Mouse (Mus musculus): ENCODE results near the gene Acot13. TPM values are rescaled to one million over a fixed set of nuclear protein-coding genes. Genes with fewer than 3 reads are reported as not detected.
"Not testable (repeated sequence)": the region's sequence is repeated elsewhere in the genome, so short reads cannot be mapped to it uniquely, and the experiment has no call there.

Gene Acot13
- total RNA-seq (2021), result 10 to 100 TPM; 67.1 to 80.5 TPM
- long read RNA-seq, experiment 1, transcript Acot13-201 (3 exons, 721 nt), result major isoform, 15 of 17 reads
- long read RNA-seq, experiment 1, partial matches to known transcripts, result 2 of 17 reads
- long read RNA-seq, experiment 1, other reads (novel, unspliced or antisense), result 0 of 17 reads
- long read RNA-seq, experiment 2, transcript Acot13-201 (3 exons, 721 nt), result major isoform, 68 of 98 reads
- long read RNA-seq, experiment 2, partial matches to known transcripts, result 26 of 98 reads
- long read RNA-seq, experiment 2, other reads (novel, unspliced or antisense), result 4 of 98 reads

DNA sequence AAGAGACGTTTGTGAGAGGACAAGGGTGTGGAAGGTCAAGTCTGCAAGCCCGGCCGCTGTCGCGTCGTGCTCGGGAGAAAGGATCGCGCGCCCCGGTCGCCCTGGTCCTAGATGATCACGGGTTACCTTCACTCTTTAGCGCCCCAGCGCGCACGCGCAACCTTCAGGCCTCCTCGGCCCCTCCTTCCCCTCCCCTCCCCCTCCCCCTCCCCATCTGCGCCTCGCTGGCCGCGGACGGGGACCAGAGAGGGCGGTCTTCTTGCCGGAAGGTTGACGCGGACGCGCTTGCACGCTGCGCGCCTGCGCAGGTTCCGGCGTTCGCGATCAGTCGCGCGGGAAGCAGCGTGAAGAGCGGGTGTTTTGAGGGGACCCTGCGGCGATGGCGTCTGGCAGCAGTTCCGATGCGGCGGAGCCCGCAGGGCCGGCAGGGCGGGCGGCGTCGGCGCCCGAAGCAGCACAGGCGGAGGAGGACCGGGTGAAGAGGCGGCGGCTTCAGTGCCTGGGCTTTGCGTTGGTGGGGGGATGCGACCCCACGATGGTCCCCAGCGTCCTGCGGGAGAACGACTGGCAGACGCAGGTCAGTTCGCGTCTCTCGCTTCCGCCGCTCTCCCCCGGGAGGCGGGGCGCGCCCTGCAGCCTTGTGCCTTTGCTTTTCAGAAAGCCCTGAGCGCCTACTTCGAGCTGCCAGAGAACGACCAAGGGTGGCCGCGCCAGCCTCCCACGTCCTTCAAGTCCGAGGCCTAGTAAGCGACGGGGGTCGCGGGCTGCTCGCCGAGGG, at the start of gene Acot13, which contains the start of gene Tdp2:
TSS of gene Acot13 (minus strand) at position 188 of the 778 bp plus-strand sequence.
TSS of gene Tdp2 (plus strand) at position 327 of the 778 bp plus-strand sequence.
- DNase-seq (ENCODE audit: low spot score in 2 of 2), result peak; percentile 88 to 92

DNA sequence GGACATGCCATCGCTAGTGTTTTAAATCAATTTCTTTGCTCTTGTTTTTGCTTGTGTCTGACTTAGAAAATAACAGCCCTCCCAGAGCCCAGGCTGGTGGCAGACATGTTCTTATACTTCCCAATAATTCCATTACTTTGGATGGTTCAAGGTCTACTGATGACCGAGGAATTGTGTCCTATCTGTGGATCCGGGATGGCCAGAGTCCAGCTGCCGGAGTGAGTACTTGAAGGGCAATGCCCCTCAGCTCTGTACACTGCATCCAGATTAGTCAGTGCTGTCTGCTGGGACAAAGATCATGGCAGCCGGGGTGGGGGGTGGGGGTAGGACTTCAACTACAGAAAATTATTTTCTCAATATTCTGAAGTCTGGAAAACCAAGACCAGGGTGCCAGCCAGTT, 49.4 kb upstream of the Acot13 start:
- no peak for DNase-seq (ENCODE audit: low spot score in 2 of 2)

DNA sequence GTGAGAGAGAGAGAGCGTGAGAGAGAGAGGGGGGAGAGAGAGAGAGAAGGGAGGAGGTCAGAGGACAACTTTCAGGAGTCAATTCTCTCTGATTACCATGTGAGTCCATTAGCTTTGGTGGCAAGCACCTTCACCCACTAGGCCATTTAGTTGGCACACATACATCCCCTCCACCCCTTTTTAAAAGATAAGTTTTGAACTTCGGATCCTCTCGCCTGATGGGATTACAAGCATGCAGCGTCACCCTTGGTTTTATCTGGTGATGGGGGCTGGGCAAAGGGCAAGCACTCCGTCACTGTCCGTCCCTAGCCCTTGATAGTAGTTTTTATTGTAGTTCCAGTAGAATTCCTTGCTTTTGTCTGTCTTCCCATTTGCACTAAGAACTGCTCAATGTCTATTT, 48.9 kb upstream of the Acot13 start:
- DNase-seq (ENCODE audit: low spot score in 2 of 2), result no peak

DNA sequence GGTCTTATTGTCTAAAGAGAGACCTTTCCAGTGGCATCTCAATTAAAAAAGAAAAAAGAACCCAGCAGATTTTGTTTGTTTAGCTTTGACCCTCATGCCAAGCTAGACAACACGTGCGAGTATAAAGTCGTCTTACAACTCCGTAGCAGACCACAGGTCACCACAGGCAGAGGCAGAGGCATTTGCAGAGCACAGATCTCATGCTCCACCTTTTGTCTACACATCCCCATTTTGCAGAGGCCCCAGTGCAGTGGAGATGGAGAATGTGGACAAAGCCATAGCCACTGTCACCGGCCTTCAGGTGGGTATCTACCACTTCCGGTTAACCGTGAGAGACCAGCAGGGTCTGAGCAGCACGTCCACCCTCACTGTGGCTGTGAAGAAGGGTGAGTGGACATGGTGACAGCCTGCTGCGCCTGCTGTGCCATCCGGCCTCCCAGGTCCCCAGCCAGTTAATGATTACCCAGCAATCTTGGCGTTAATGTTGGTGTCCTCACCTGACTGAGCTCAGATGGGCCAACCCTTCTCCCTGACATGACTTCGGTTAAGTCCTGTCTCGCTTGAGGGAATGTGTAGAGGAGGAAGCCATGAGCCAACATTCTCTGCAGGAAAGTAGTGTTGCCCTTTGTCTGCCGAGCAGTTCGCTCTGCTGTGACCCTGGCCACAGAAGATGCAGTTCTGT, 48.2 kb upstream of the Acot13 start:
- DNase-seq (ENCODE audit: low spot score in 2 of 2), result no peak

DNA sequence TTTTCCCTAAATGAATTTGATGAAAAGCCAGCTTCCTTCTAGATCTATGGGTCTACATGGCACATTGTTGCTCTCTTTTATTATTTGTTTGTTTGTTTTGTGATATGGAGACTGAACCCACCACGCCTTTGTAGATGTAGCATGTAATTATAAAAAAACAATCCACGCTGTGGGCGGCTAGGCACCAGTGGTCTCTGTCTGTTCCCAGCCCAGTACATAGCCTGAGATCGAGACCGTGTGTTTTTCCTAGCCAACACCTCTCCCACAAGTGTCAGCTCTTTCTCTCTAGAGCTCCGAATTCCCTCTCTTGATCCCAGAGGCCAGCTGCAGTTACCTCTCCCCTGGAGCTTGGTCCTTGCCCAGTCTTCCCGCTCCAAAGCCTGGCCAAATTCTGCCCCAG, 36.9 kb upstream of the Acot13 start:
- no peak for DNase-seq (ENCODE audit: low spot score in 2 of 2)

DNA sequence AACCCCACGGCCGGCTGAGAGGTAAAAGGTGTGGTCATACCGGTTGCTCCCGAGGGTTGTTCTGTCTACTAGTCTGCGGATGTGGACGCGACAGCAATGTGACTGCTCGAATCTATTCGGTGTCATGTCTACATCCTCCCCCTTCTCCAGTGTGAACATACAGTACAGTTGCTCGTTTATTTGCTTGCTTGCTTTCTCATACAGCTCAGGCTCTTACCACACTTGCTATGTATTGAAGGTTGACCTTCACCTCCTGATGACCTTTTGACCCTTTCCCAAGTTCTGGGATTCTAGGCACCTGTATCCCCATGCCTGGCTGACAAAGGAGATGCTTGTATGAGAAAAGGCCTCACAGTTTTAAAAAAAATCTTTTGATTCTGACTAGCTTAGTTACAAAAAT, 36.4 kb upstream of the Acot13 start:
- DNase-seq (ENCODE audit: low spot score in 2 of 2), result no peak

DNA sequence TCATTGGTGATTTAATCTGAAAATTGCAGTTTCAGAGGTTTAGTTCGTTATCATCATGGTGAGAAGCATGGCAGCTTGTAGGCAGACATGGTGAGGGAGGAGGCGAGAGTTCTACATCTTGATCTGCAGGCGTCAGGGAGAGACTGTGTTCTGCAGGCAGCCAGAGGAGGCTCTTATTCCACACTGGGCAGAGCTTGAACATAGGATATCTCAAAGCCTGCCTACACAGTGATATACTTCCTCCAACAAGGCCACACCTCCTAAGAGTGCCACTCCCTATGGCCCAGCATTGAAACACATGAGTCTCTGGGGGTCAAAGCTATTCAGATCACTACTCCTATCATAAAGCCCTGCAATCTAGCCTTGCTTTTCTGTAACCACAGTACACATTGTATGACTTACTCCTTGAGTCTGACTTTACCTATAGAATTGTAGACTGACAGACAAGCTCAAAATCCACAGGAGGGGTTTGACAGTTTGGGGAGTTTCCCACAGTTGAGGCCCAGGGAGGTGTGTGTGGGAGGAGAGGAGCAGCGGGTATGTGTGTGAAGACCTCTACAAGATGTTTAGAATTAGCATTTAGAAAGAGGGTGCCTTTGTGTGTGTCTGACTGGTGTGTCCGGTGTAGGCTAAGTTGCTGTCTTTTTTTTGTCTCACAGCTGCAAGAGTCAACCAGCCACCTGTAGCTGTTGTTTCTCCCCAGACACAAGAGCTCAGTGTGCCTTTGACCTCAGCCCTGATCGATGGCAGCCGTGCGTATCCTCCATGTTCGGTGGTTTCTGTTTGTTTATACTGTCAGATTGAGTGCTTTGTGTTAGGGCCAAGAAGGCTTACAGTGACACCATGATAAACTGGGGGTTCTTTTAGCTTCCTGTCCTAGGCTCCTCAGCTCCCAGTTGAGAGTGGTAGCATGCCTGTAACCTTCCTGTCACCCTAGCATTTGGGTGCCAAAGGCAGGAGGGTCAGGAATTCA, 35.4 kb upstream of the Acot13 start:
- no peak for DNase-seq (ENCODE audit: low spot score in 2 of 2)

DNA sequence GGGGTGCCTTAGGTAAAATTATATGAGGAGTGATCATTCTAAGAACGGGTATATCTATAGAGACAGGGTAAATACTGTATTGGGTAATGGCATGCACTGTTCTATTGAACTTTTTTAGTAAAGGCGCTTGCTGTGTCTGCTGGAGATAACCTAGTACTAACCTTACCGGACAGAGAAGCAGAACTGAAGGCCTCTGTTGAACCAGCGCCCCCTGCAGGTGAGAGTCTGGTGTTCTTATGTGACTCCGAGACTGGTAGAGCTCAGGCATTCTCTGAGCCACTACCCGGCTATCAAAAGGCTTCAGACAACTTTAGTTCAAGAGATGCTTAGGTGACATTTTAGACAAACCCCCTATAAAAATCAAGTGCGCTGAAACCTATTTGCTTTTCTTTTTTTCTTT, 31.2 kb upstream of the Acot13 start:
- peak; percentile 57 to 59 for DNase-seq (ENCODE audit: low spot score in 2 of 2)

DNA sequence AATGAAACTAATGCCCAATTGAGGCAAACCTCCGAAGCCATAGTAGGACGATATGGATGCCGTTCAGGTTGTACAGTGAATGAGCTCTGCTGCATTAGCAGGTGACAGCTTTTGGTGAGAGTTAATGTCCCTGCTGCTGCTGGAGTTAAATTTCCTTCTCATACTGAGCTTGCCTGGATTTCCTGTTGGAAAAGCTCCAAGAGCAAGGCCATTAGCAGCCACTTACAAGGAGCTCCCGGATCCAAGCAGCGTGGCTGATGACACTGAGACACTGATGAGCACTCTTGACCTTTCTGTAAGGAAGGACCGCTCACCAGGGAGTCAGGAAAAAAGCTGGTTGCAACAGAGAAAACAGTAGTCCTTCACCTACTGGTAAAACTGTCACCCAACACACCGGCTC, 30.7 kb upstream of the Acot13 start:
- no peak for DNase-seq (ENCODE audit: low spot score in 2 of 2)

DNA sequence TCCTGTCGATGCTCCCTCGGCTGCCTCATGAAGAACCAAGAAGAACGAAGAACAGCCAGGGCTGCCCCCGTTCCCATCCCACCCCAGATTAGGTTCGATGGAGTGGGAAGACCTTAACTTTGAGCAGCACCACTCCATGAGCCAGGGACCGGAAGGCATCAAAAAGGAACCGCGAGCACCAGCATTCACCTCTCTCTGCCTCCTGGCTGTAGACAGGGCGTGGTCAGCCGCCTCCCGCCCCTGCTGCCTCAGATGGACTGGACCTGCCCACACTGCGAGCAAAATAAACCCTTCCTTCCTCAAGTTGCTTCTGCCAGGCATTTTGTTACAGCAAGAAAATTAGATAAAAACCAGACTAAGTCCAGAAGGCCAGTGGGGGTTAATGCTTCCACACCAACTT, 29.7 kb upstream of the Acot13 start:
- no peak for DNase-seq (ENCODE audit: low spot score in 2 of 2)

DNA sequence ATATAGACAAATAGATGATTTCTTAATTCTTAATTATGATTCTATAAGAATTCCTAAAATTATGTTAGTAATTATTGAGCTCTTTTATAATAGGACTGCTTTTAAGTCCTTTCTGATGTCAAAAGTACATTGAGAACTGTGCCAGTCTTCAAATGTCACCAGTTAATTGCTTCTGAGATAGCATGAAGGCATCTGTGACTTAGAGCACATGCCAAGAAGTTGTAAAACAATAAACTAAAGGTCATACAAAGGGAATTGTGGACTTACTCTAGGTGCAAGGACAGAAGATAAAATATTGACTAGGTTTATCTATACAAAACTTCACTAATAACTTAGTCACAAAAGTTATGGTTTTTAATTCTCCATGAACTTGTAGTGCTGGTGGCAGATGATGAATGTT, 27.8 kb upstream of the Acot13 start:
- no peak for DNase-seq (ENCODE audit: low spot score in 2 of 2)

DNA sequence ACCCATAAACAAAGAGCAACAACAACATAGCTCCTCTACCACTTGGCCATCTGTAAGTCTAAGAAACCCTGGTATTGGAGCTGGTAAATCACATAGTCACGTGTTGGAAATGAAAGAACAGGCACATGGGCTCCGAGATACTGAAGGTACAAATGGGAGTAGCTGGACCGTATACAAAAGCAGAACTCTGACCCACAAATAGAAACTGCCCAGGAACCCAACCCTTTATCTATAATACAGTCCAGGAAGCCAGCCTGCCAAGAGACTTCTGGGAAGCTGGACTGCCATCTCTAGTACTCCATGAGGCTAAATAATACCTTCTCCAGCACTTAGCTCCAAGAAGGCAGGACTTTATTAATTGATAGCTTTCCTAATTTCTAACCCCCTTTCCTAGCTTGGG, 21.2 kb upstream of the Acot13 start:
- DNase-seq (ENCODE audit: low spot score in 2 of 2), result no peak

DNA sequence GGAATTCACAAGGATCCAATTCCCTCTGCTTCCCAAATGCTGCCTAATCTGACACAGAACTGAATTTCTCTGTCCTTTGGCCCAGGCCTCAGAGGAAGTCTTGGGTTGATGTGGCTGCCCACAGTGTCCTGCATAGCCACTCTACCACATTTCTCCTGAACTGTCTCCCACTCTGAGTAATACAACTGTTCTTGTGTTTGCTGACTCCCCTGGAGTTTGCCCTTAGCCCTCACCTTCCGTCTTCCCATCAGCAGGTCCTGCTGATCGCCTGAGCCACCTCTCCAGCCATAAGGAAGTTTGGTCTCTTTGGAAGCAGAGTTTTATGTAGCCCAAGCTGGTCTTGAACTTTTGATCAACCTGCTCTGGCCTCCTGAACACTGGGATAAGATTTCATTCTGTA, 20.6 kb upstream of the Acot13 start:
- DNase-seq (ENCODE audit: low spot score in 2 of 2), result no peak

DNA sequence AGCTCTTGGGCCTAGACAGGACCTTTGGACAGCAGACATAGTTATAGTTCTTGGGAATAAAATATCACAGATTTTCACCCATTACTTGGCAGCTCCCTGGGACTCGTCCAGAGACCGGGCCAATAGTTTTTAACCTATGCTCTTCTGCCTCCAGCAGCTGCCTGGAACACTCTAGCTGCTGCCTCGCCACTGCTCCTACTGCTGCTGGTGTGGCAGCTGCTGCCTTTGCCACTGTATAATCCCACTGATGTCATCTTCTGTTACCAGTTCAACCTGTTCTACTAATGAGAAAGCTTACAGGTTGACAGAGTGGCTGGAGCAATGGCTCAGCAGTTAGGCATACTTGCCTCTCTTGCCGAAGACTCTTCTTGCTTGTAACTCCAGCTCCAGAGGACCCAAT, 18.0 kb upstream of the Acot13 start:
- no peak for DNase-seq (ENCODE audit: low spot score in 2 of 2)

DNA sequence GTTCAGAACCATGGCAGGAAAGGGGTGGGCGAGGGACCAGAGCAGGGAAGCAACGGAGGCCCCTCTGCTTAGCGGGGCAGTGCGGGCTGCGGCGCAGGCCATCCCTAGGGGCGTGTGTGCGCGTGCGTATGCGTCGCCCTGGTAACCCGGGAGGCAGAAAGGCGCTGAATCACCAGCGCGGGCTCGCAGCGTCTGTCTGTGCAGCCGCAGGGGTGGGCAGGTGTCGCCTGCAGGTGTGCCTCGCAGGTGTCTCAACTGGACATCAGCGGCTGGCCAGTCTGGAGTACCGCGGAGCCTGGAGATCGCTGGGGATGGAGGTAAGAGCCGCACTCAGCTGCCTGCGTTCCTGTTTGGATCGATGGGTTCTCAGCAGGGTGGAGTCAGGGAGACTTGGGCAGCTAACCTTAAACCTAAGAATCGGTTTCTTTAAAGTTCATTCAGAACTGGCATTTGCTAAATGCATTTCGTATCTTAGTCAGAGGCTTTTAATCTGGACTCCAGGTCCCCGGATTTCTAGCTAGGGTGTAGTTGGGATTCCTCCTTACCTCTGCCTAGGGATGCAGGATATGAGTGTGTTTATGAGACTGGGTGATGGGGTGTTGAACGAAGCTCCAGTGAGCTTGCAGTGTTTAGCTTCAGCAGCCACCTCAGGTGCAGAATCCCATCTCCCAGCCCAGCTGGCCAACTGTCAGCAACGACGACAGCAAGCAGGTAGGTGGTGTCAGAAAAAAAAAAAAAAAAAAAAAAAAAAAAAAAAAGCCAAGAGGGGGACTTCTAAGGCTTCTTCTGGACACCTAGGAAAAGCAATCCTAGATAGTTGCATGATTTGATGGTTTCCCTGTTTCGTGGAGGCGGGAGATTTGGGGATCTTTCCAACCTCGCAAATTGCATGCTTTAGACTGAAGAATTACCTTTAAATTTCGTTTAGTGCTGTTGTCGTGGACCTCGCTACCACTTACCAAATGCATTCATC, 13.9 kb upstream of the Acot13 start, which contains the start of gene D130043K22Rik:
TSS of gene D130043K22Rik (plus strand) at position 153 of the 973 bp plus-strand sequence.
- DNase-seq (ENCODE audit: low spot score in 2 of 2), result peak; percentile 50 to 60

DNA sequence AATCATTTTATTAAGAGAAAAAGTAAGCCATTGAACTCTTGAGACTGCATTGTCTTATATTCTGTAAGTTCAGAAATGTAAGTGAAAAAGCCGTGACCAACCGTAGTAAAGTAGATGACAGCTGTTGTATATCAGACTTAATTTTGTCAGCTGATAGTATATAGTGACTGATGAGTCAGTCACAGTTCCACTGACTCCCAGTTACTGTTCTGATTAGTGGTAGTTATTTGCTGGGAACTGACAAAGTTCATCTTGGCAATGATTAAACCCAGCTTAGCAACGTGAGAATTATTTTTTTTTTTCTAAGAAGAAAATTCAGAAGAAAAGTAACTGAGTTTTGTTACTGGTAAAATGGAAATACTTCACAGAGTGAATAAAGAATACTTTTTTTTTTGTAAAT, 10.4 kb upstream of the Acot13 start:
- DNase-seq (ENCODE audit: low spot score in 2 of 2), result no peak

DNA sequence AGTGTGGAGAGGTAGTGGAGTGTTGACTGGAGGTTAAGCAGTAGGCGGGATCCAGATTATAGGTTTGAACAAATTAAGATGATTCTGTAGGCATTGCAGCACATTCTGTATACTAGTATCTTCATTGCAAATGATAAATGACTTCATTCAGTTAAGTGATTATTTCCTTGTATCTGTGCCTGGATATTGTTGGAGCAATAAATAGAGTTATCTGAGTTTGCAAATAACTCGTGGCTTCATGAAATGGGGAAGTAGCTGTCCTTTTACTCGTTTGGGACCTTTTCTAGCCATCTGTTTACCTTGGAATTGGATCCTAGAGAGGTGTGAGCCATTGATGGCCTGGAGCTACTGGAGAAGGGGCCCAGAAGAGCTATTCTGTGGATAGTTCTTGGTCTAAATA, 8.5 kb upstream of the Acot13 start:
- DNase-seq (ENCODE audit: low spot score in 2 of 2), result no peak

DNA sequence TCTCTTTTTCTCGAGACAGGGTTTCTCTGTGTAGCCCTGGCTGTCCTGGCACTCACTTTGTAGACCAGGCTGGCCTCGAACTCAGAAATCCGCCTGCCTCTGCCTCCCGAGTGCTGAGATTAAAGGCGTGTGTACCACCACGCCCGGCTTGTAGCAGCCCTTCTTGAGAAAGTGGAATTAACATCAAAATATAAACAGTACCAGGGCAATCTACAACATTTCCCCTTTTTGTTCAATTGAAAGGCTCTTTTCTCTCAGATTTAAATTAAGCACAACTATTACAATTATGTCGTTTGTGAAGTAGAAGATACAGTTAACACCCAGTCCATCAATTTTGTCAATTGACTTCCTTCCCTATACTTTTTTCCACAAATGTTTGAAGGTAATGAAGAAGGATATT, 6.4 kb upstream of the Acot13 start:
- DNase-seq (ENCODE audit: low spot score in 2 of 2), result not testable (repeated sequence)

DNA sequence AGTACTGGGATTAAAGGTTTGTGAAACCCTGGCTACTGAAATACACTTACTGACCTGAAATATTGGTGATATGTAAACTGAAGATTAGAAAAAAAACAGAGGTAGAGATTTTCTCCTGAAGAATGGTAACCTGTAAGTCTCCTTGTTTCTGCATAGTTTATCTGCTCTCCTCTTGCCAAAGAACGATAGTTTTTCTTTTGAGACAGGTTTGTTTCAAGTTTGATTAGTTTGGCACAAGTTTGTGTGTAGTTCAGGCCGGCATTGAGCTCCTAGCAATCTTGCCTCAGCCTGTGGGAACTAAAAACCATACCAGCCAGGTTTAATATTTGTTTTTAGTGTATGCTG, 1.4 kb upstream of the Acot13 start:
- no peak for DNase-seq (ENCODE audit: low spot score in 2 of 2)

Measured in adrenal gland, adult 18-20 months (tissue).